Mouse (Mus musculus) hindbrain, postnatal 0 days (tissue): Measurements from ENCODE around the gene Gm49394. TPM values are rescaled to one million over a fixed set of nuclear protein-coding genes. Genes with fewer than 3 reads are reported as not detected.

ENCODE experiments used
- ATAC-seq: fragments of 200-750 bp; cut with Nextera tagmentation; 2 replicates; pipeline ENCODE4 v1.8.0; 2017; ENCODE audit warnings: mild to moderate bottlenecking, moderate TSS enrichment, moderate library complexity
- DNase-seq: peaks from one replicate; pipeline ENCODE4 v3.0.0-alpha.2; 2015; ENCODE audit warnings: low spot score
- H3K27ac ChIP-seq: fragments of 300-500 bp; sonication (generic); 2 replicates; pipeline ENCODE4 v1.5.1; 2014; ENCODE audit warnings: mild to moderate bottlenecking
- H3K27me3 ChIP-seq: fragments of 300-500 bp; sonication (generic); 2 replicates; pipeline ENCODE4 v1.6.1; 2014; ENCODE audit warnings: low read length, mixed read lengths; ENCODE audit not compliant: insufficient read depth
- H3K36me3 ChIP-seq: fragments of 300-500 bp; sonication (generic); 2 replicates; pipeline ENCODE4 v1.6.1; 2014; ENCODE audit warnings: low read length, mixed read lengths; ENCODE audit not compliant: insufficient read depth
- H3K4me1 ChIP-seq: fragments of 300-500 bp; sonication (generic); 2 replicates; pipeline ENCODE4 v1.6.1; 2014; ENCODE audit warnings: antibody characterized with exemption, low read length, mixed read lengths; ENCODE audit not compliant: insufficient read depth
- H3K4me2 ChIP-seq: fragments of 300-500 bp; sonication (generic); 2 replicates; pipeline ENCODE4 v1.6.1; 2014; ENCODE audit warnings: low read depth, mild to moderate bottlenecking, low read length, moderate library complexity, mixed read lengths
- H3K4me3 ChIP-seq: fragments of 300-500 bp; sonication (generic); 2 replicates; pipeline ENCODE4 v1.5.1; 2014; ENCODE audit warnings: low read length
- H3K9ac ChIP-seq: fragments of 300-500 bp; sonication (generic); replicated peaks from 2 replicates; pipeline ENCODE4 v1.6.1; 2014; ENCODE audit warnings: mild to moderate bottlenecking, low read length, moderate library complexity, mixed read lengths
- H3K9me3 ChIP-seq: fragments of 300-500 bp; sonication (generic); 2 replicates; pipeline ENCODE4 v1.6.1; 2016; ENCODE audit warnings: low read length, mixed read lengths
- CTCF ChIP-seq: IDR thresholded peaks from 2 replicates; pipeline ENCODE4 v1.5.1; 2016; ENCODE audit warnings: antibody characterized with exemption, control low read depth, low read depth
- WGBS: fragments of 180-500 bp; shearing (Covaris S2); extraction: QIAGEN DNeasy Blood & Tissue Kit; methylation state at CpG from one replicate; pipeline ENCODE4 v1.1.7; 2014; 5-methylcytosine and 5-hydroxymethylcytosine counted together
- polyA plus RNA-seq: library from polyadenylated mRNA; unstranded; fragments of >200 nt; fragmentation: Nextera tagmentation; extraction: Ambion mirVana; gene quantifications from 2 replicates; pipeline ENCODE4 v1.2.1, GENCODE M21; 2015
- total RNA-seq: library from RNA; depleted of rRNA; stranded (reverse); fragments of >200 nt; gene quantifications from 2 replicates; pipeline ENCODE4 v1.2.3, GENCODE M21; 2014

Gm49394 gene
- total and polyA plus RNA-seq, 2 experiments from 2014 or later: 0.68 TPM; not detected in 1

- WGBS: under 1% methylated on average over 43 of the region's 43 CpGs
- Histone ChIP-seq H3K4me3 (peak overlapping the region; percentile 30), H3K4me2 (peak overlapping the region; percentile 47), H3K27me3 (peaks cover 83% of the 10 kb centered on the region), H3K9ac (no peak overlapping the region; the same call in 1 of the 2 replicates), H3K4me1 (0 out of 2 replicates have a peak, but pooled peaks cover 5% of the 10 kb centered on the region), H3K36me3 (no peaks in the 10 kb centered on the region), H3K9me3 (no peaks in the 10 kb centered on the region), H3K27ac (no peak overlapping the region)
- ATAC-seq: no peak
- TF ChIP-seq CTCF: no peak
- DNase-seq: no peak
These were observed 9.7 kb downstream of the Gm49394 start for GRCm38 (mm10) chr7:142659767-142660650.

- ATAC-seq (peak; percentile 34; the same call in 1 of the 2 replicates), DNase-seq (peak; percentile 37)
- no peak overlapping the region; the same call in 1 of the 2 replicates for H3K9ac ChIP-seq
- peak overlapping the region; percentile 47 for H3K4me2 ChIP-seq
- no peak for TF ChIP-seq CTCF
- H3K27me3 ChIP-seq: peaks cover 86% of the 10 kb centered on the region
- no peaks in the 10 kb centered on the region for H3K9me3 ChIP-seq
- H3K4me3 ChIP-seq: peak overlapping the region; percentile 30
- H3K4me1 ChIP-seq: 0 out of 2 replicates have a peak, but pooled peaks cover 5% of the 10 kb centered on the region
- no peaks in the 10 kb centered on the region for H3K36me3 ChIP-seq
- peak overlapping the region; percentile 26; the same call in 1 of the 2 replicates for H3K27ac ChIP-seq
- WGBS: 5% methylated on average over 24 of the region's 70 CpGs
These were observed 10.5 kb downstream of the Gm49394 start for GRCm38 (mm10) chr7:142659181-142659681.

GRCm38 (mm10) chr7:142658681-142659180 is 11.0 kb downstream of the Gm49394 start:
- 0 out of 2 replicates have a peak, but pooled peaks cover 5% of the 10 kb centered on the region for H3K4me1 ChIP-seq
- no peaks in the 10 kb centered on the region for H3K9me3 ChIP-seq
- H3K4me2 ChIP-seq: peak overlapping the region; percentile 47
- DNase-seq (no peak), ATAC-seq (0 out of 2 replicates have a peak, but pooled peaks have one; percentile 18)
- no peaks in the 10 kb centered on the region for H3K36me3 ChIP-seq
- peak overlapping the region; percentile 30 for H3K4me3 ChIP-seq
- H3K27ac ChIP-seq: peak overlapping the region; percentile 26; the same call in 1 of the 2 replicates
- under 1% methylated on average over 33 of the region's 40 CpGs for WGBS
- H3K9ac ChIP-seq: no peak overlapping the region; the same call in 1 of the 2 replicates
- no peak for TF ChIP-seq CTCF
- peaks cover 86% of the 10 kb centered on the region for H3K27me3 ChIP-seq

- no peak overlapping the region for H3K9ac ChIP-seq
- 0 out of 2 replicates have a peak, but pooled peaks cover 5% of the 10 kb centered on the region for H3K4me1 ChIP-seq
- no peak for DNase-seq
- 1% methylated on average over 34 of the region's 34 CpGs for WGBS
- H3K27ac ChIP-seq: 0 out of 2 replicates have a peak overlapping the region, but pooled peaks have one; percentile 26
- H3K9me3 ChIP-seq: no peaks in the 10 kb centered on the region
- TF ChIP-seq CTCF: no peak
- peak overlapping the region; percentile 47 for H3K4me2 ChIP-seq
- no peak for ATAC-seq
- H3K27me3 ChIP-seq: peaks cover 83% of the 10 kb centered on the region
- H3K4me3 ChIP-seq: peak overlapping the region; percentile 30
- H3K36me3 ChIP-seq: no peaks in the 10 kb centered on the region
These were observed 11.7 kb downstream of the Gm49394 start for GRCm38 (mm10) chr7:142657821-142658614.

- peak overlapping the region; percentile 30 for H3K4me3 ChIP-seq
- H3K36me3 ChIP-seq: no peaks in the 10 kb centered on the region
- peaks cover 78% of the 10 kb centered on the region for H3K27me3 ChIP-seq
- H3K9me3 ChIP-seq: no peaks in the 10 kb centered on the region
- H3K9ac ChIP-seq: no peak overlapping the region
- DNase-seq (no peak), ATAC-seq (no peak)
- H3K4me1 ChIP-seq: 0 out of 2 replicates have a peak, but pooled peaks cover 5% of the 10 kb centered on the region
- no peak overlapping the region for H3K27ac ChIP-seq
- peak overlapping the region; percentile 47; the same call in 1 of the 2 replicates for H3K4me2 ChIP-seq
- TF ChIP-seq CTCF: no peak
- 16% methylated on average over 5 of the region's 9 CpGs for WGBS
These were observed 12.4 kb downstream of the Gm49394 start for GRCm38 (mm10) chr7:142657341-142657791.

GRCm38 (mm10) chr7:142656055-142656454 is 13.7 kb downstream of the Gm49394 start:
- peaks cover 75% of the 10 kb centered on the region for H3K27me3 ChIP-seq
- H3K4me1 ChIP-seq: 0 out of 2 replicates have a peak, but pooled peaks cover 5% of the 10 kb centered on the region
- no peak overlapping the region for H3K4me3 ChIP-seq
- no peaks in the 10 kb centered on the region for H3K9me3 ChIP-seq
- no peak for DNase-seq
- no peak for TF ChIP-seq CTCF
- ATAC-seq: no peak
- no peak overlapping the region for H3K27ac ChIP-seq
- no peaks in the 10 kb centered on the region for H3K36me3 ChIP-seq
- 25% methylated on average over 4 of the region's 4 CpGs for WGBS
- H3K9ac ChIP-seq: no peak overlapping the region
- H3K4me2 ChIP-seq: peak overlapping the region; percentile 21; the same call in 1 of the 2 replicates
